Comparison of ENCODE assay signal across 16 mouse cellular contexts in the genomic region with DNA sequence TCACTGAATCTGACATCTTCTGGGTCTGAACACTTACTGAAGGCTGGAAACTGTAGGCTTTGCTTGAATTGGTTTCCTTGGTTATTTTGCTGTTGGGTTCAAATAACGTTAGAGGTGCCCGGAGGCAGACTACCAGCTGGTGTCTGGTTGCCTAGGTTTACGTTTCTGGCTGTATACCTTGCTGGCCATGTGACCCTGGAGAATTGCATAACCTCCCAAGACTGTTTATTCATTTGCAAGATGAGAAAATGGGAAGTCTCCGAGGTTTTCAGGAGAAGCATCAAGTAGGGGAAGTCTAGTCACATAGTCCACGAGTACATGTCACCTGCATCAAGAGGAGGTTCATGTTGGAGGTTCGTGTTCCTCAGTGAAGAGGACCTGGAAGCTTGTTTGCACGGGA.
DNase-seq lines count a peak whose midpoint lies in the region; ATAC-seq and TF ChIP-seq lines count a peak whose summit lies in the region.
"Had no signal": no experiment of that assay in that cellular context is flagged by ENCODE, and none has a peak within 500 bp of the region (broad histone marks: within the 10 kb centered on the region; RNA-seq: fewer than 3 reads in every experiment).

No protein-coding gene starts in this region.

- H3K4me2 ChIP-seq in limb, embryonic 12.5 days = no peak overlapping the region; the same call in 1 of the 2 replicates

- no peak overlapping the region for H3K9ac ChIP-seq in limb, embryonic 12.5 days (replicated peaks)

- no peak for DNase-seq in layer of hippocampus, adult 2 months (ENCODE audit: low spot score in 2 of 2)
- DNase-seq in layer of hippocampus, postnatal 25 days (ENCODE audit: extremely low spot score in 1 of 2, low spot score in 1 of 2) = no peak
- peak; percentile 74 for DNase-seq in skeletal muscle tissue, adult 2 months (ENCODE audit: low read depth, low spot score)
- DNase-seq in right cerebral cortex, adult 18-20 months = no peak
- no peak for DNase-seq in adrenal gland, postnatal 4 days (ENCODE audit: low spot score in 2 of 2)
- DNase-seq in spleen, postnatal 36 days (ENCODE audit: low spot score in 2 of 2) = no peak
- DNase-seq: adrenal gland, postnatal 14 days; heart, adult 11 months; kidney, adult 11 months; kidney, postnatal 25 days; thymus, adult 18-20 months had no signal

- no peak overlapping the region for H3K4me3 ChIP-seq in layer of hippocampus, adult 2 months
- no peak overlapping the region for H3K4me3 ChIP-seq in bone marrow macrophage, adult 2 months (ENCODE audit: insufficient read depth, low read length)
- H3K4me3 ChIP-seq in limb, embryonic 12.5 days (replicated peaks) = no peak overlapping the region
- H3K4me3 ChIP-seq: forebrain, embryonic 10.5 days; hindbrain, embryonic 15.5 days had no signal

- peaks cover 51% of the 10 kb centered on the region for H3K4me1 ChIP-seq in bone marrow macrophage, adult 2 months (ENCODE audit: control insufficient read depth, insufficient read depth, low read length)
- H3K4me1 ChIP-seq in limb, embryonic 12.5 days (replicated peaks) = peaks cover 46% of the 10 kb centered on the region

- ATAC-seq in limb, embryonic 12.5 days (ENCODE audit: insufficient number of reproducible peaks, insufficient read depth, low FRiP score, low TSS enrichment, low read depth) = no peak
- ATAC-seq: CD4-positive, CD25-positive, alpha-beta regulatory T cell, adult 4 months had no signal

- no peaks in the 10 kb centered on the region for H3K27me3 ChIP-seq in limb, embryonic 12.5 days

- WGBS in limb, embryonic 12.5 days = 35% methylated on average over 7 of the region's 7 CpGs

- no peak for TF ChIP-seq POLR2A in bone marrow macrophage, adult 2 months (IDR thresholded peaks at IDR 0.05; ENCODE audit: borderline replicate concordance, low read depth, low read length)

- peak overlapping the region; percentile 94 for H3K27ac ChIP-seq in layer of hippocampus, adult 2 months
- H3K27ac ChIP-seq in bone marrow macrophage, adult 2 months (ENCODE audit: insufficient read depth, low read depth, low read length) = 0 out of 2 replicates have a peak overlapping the region, but pooled peaks have one; percentile 23
- peak overlapping the region; percentile 66 for H3K27ac ChIP-seq in limb, embryonic 12.5 days

- no peak for TF ChIP-seq CTCF in layer of hippocampus, adult 2 months (conservative IDR thresholded peaks at IDR 0.05)
- TF ChIP-seq CTCF in bone marrow macrophage, adult 2 months (IDR thresholded peaks at IDR 0.05; ENCODE audit: low read depth, low read length) = no peak

- H3K36me3 ChIP-seq in limb, embryonic 12.5 days = no peaks in the 10 kb centered on the region
- H3K36me3 ChIP-seq: forebrain, embryonic 10.5 days; hindbrain, embryonic 15.5 days had no signal

- H3K9me3 ChIP-seq in limb, embryonic 12.5 days = no peaks in the 10 kb centered on the region
- H3K9me3 ChIP-seq: forebrain, embryonic 10.5 days; hindbrain, embryonic 15.5 days had no signal

Comparison
In these comparisons a context has a peak if more than half of its experiments do, and no peak if none do; other contexts are left out.
1. H3K27ac ChIP-seq: peak in every context shown above with its lines; median percentile 94 in layer of hippocampus, adult 2 months; 66 in limb, embryonic 12.5 days; 23 in bone marrow macrophage, adult 2 months.